Mouse (Mus musculus) kidney, adult 2 months (tissue): ENCODE measurements around the gene Serpina3g. TPM values are rescaled to one million over a fixed set of nuclear protein-coding genes. Genes with fewer than 3 reads are reported as not detected.
"Not testable (repeated sequence)": the region's sequence is repeated elsewhere in the genome, so short reads cannot be mapped to it uniquely, and the experiment has no call there.

Experiments
- DNase-seq: peaks from one replicate; pipeline ENCODE4 v3.0.0; 2021
- H3K27ac ChIP-seq: fragments of 200-500 bp; 2 replicates; pipeline ENCODE4 v1.5.1; 2012; ENCODE audit warnings: low read depth, low read length, control low read depth, inconsistent platforms; ENCODE audit not compliant: insufficient read depth
- H3K27me3 ChIP-seq: fragments of 200-500 bp; replicated peaks from 2 replicates; pipeline ENCODE4 v1.6.1; 2012; ENCODE audit warnings: mild to moderate bottlenecking, moderate library complexity, low read length, inconsistent platforms; ENCODE audit not compliant: control insufficient read depth, insufficient read depth
- H3K36me3 ChIP-seq: fragments of 200-500 bp; 2 replicates; pipeline ENCODE4 v1.6.1; 2012; ENCODE audit warnings: mild to moderate bottlenecking, moderate library complexity, low read length, inconsistent platforms; ENCODE audit not compliant: control insufficient read depth, insufficient read depth
- H3K4me1 ChIP-seq: fragments of 200-500 bp; 2 replicates; pipeline ENCODE4 v1.6.1; 2011; ENCODE audit warnings: low read length; ENCODE audit not compliant: control insufficient read depth, insufficient read depth
- H3K4me3 ChIP-seq: fragments of 200-500 bp; 2 replicates; pipeline ENCODE4 v1.5.1; 2011; ENCODE audit warnings: mild to moderate bottlenecking, low read depth, low read length, control low read depth; ENCODE audit not compliant: insufficient read depth
- CTCF ChIP-seq: fragments of 200-500 bp; conservative IDR thresholded peaks from 2 replicates; pipeline ENCODE4 v1.5.1; 2011; ENCODE audit warnings: low read depth, mild to moderate bottlenecking, control low read depth, low read length, moderate library complexity, mixed read lengths; ENCODE audit not compliant: insufficient read depth, insufficient read length
- POLR2A ChIP-seq: fragments of 200-500 bp; IDR thresholded peaks from one replicate; pipeline ENCODE4 v1.6.1; 2011; ENCODE audit warnings: low read depth, low read length, control low read depth
- WGBS: fragments of 180-500 bp; shearing (Covaris S2); methylation state at CpG from one replicate; pipeline ENCODE4 v1.1.7; 2018; 5-methylcytosine and 5-hydroxymethylcytosine counted together
- polyA plus RNA-seq: library from polyadenylated mRNA; depleted of rRNA; stranded (reverse); fragments of >200 nt; gene quantifications from 2 replicates; pipeline ENCODE4 v1.2.3, GENCODE M21; 2012

Serpina3g gene
- polyA plus RNA-seq, 1 experiment: 8.2 TPM

DNA sequence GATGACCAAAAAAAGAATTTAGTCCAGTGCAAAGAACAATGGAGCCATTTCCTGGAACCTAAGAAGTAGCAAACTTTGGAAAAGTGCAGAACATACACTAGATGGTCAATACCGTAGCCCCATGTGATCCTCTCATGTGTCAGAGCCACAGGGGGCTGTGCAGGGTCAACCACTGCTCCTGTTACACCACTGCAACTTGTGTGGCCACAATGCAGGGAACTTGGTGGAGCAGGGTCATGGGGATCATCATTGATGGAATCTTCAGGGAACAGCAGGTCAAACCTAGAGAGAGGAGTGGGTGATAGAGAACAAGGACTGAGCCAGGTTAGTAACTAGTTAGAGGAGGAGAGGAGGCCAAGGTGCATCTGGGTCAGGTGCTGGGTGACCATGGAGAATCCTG lies 14.4 kb upstream of the Serpina3g start:
- no peaks in the 10 kb centered on the region for H3K27me3 ChIP-seq
- H3K4me1 ChIP-seq: no peaks in the 10 kb centered on the region
- no peak for DNase-seq
- no peak overlapping the region for H3K27ac ChIP-seq
- H3K36me3 ChIP-seq: no peaks in the 10 kb centered on the region
- WGBS: 86% methylated on average over 1 of the region's 1 CpGs
- TF ChIP-seq POLR2A: no peak
- TF ChIP-seq CTCF: no peak
- H3K4me3 ChIP-seq: no peak overlapping the region

- Histone ChIP-seq H3K4me3 (no peak overlapping the region), H3K27me3 (no peaks in the 10 kb centered on the region), H3K27ac (no peak overlapping the region), H3K36me3 (no peaks in the 10 kb centered on the region), H3K4me1 (no peaks in the 10 kb centered on the region)
- 36% methylated on average over 1 of the region's 1 CpGs for WGBS
- TF ChIP-seq POLR2A: no peak
- no peak for TF ChIP-seq CTCF
- DNase-seq: no peak
These were observed 12.4 kb upstream of the Serpina3g start for GRCm38 (mm10) chr12:104223690-104224089.

DNA sequence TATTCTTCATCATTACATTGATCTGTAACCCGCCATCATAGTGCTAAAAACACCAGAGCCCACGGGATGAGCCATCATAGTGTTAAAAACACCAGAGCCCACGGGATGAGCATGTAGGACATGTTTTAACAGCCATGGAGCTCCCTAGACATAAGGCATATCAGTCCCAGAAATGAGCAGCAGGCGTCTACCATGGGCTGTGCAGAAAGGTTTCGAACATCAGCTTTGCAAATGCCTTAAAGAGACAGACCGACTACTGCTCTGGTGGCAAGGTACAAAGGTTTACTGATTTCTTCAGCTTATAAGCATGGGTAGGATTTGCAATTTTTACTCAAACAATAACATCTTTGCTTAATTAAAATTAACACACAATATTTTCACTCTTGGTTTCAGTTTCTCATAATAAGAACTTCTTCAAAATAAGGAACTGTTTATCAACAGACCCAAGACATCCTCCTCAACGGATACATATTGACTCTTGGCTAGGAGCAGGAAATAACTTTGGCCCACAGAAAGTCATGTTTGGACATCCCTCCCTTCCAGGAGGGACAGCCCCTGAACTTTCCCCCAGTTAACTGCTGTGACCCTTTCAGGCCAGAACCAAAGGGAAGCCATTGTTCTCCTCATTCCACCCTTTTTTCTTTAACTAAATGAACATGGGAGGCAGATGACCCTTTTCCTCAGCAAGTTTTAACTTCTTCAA lies 11.3 kb upstream of the Serpina3g start:
- TF ChIP-seq POLR2A: no peak
- no peak for TF ChIP-seq CTCF
- H3K36me3 ChIP-seq: no peaks in the 10 kb centered on the region
- 65% methylated on average over 7 of the region's 7 CpGs for WGBS
- no peak overlapping the region for H3K4me3 ChIP-seq
- no peak overlapping the region for H3K27ac ChIP-seq
- no peaks in the 10 kb centered on the region for H3K27me3 ChIP-seq
- DNase-seq: peak; percentile 10
- no peaks in the 10 kb centered on the region for H3K4me1 ChIP-seq

DNA sequence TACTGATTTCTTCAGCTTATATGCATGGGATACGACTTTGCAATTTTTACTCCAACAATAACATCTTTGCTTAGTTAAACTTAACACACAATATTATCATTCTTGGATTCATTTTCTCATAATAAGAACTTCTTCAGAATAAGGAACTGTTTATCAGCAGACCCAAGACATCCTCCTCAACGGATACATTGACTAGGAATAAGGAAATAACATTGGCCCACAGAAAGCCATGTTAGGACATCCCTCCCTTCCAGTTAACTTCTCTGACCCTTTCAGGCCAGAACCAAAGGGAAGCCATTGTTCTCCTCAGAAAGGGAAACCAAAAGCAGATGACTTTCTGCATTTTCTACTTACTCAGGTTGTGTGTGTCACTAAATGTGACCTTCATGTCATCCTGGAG lies 5.3 kb upstream of the Serpina3g start:
- no peaks in the 10 kb centered on the region for H3K36me3 ChIP-seq
- H3K4me3 ChIP-seq: no peak overlapping the region
- no peaks in the 10 kb centered on the region for H3K27me3 ChIP-seq
- H3K4me1 ChIP-seq: no peaks in the 10 kb centered on the region
- no peak for DNase-seq
- no peak overlapping the region for H3K27ac ChIP-seq
- WGBS: 58% methylated on average over 2 of the region's 2 CpGs
- no peak for TF ChIP-seq CTCF
- no peak for TF ChIP-seq POLR2A

DNA sequence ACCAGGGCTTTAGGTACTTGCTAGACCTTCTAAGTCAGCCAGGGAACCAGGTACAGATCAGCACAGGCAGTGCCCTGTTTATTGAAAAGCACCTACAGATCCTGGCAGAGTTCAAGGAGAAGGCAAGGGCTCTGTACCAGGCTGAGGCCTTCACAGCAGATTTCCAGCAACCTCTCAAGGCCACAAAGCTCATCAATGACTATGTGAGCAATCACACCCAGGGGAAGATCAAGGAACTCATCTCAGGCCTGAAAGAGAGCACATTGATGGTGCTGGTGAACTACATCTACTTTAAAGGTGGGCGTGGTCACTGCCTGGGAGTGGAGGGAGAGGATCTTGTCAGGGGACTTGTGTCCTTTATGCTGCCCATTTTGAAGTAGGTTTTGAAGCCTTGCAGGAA lies 2.0 kb downstream of the Serpina3g start:
- 88% methylated on average over 1 of the region's 1 CpGs for WGBS
- H3K27me3 ChIP-seq, DNase-seq, H3K4me3 ChIP-seq, H3K4me1 ChIP-seq, H3K36me3 ChIP-seq, H3K27ac ChIP-seq: not testable (repeated sequence)

DNA sequence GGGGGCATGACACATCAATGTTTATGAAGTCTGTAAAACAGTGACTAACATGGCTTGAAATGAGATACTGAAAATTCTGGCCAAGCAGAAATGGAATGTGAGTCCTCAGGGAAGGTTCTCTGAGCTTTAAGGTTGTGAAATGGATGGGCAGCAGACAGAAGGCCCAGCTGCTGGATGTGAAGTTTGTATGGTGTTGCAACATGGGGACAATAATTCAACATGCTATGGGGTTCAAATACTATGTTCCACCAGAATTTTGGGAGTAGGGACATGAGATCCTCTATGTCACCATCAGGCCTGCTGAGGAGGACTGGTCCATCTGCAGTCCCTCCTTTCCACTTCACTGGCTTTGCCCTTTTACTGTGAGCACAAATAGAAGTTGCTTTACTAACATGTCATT lies 7.3 kb downstream of the Serpina3g start:
- no peak overlapping the region for H3K4me3 ChIP-seq
- no peaks in the 10 kb centered on the region for H3K27me3 ChIP-seq
- H3K36me3 ChIP-seq: no peaks in the 10 kb centered on the region
- H3K4me1 ChIP-seq: no peaks in the 10 kb centered on the region
- H3K27ac ChIP-seq: no peak overlapping the region
- no peak for DNase-seq
- TF ChIP-seq POLR2A (no peak), CTCF (no peak)

- TF ChIP-seq CTCF: peak; percentile 51; the same call in 1 of the 2 replicates
- TF ChIP-seq POLR2A: no peak
- 64% methylated on average over 1 of the region's 1 CpGs for WGBS
These were observed 9.0 kb downstream of the Serpina3g start for GRCm38 (mm10) chr12:104245092-104245491.

GRCm38 (mm10) chr12:104245595-104245994 lies 9.6 kb downstream of the Serpina3g start:
- Histone ChIP-seq H3K27ac (no peak overlapping the region), H3K4me3 (no peak overlapping the region), H3K4me1 (no peaks in the 10 kb centered on the region), H3K36me3 (no peaks in the 10 kb centered on the region), H3K27me3 (no peaks in the 10 kb centered on the region)
- WGBS: 66% methylated on average over 3 of the region's 3 CpGs
- no peak for DNase-seq
- TF ChIP-seq CTCF (no peak), POLR2A (no peak)

More at GRCm38 (mm10) chr12:104245092-104245491, 9.0 kb downstream of the Serpina3g start:
- H3K4me3 ChIP-seq: no peak overlapping the region
- no peaks in the 10 kb centered on the region for H3K4me1 ChIP-seq
- no peaks in the 10 kb centered on the region for H3K27me3 ChIP-seq
- H3K27ac ChIP-seq: no peak overlapping the region
- no peak for DNase-seq
- no peaks in the 10 kb centered on the region for H3K36me3 ChIP-seq
